Mouse (Mus musculus) C2C12 (cell line): ENCODE data around the gene Zfp941. TPM values are rescaled to one million over a fixed set of nuclear protein-coding genes. Genes with fewer than 3 reads are reported as not detected.
"Not testable (repeated sequence)": the region's sequence is repeated elsewhere in the genome, so short reads cannot be mapped to it uniquely, and the experiment has no call there.

Experiments
- H3K27me3 ChIP-seq: one replicate; pipeline ENCODE4 v1.6.1; 2011; ENCODE audit not compliant: control insufficient read depth, insufficient read depth, insufficient read length
- H3K36me3 ChIP-seq: one replicate; pipeline ENCODE4 v1.6.1; 2011; ENCODE audit not compliant: control insufficient read depth, insufficient read depth
- H3K4me3 ChIP-seq: one replicate; pipeline ENCODE4 v1.5.1; 2011; ENCODE audit warnings: mild to moderate bottlenecking, control low read depth; ENCODE audit not compliant: poor library complexity, insufficient read depth, severe bottlenecking
- H3K79me2 ChIP-seq: one replicate; pipeline ENCODE4 v1.6.1; 2011; ENCODE audit not compliant: control insufficient read depth, insufficient read depth
- H3K79me3 ChIP-seq: one replicate; pipeline ENCODE4 v1.6.1; 2011; ENCODE audit warnings: low read depth, control low read depth
- H3ac ChIP-seq: one replicate; pipeline ENCODE3; 2011; ENCODE audit warnings: low read depth; ENCODE audit not compliant: control insufficient read depth, insufficient read length
- CEBPB ChIP-seq: IDR thresholded peaks from one replicate; pipeline ENCODE4 v1.6.1; 2011; ENCODE audit warnings: low read depth, mild to moderate bottlenecking, control low read depth, moderate library complexity
- CTCF ChIP-seq: IDR thresholded peaks from one replicate; pipeline ENCODE4 v1.5.1; 2011; ENCODE audit not compliant: control insufficient read depth, insufficient read depth, insufficient read length
- FOSL1 ChIP-seq: IDR thresholded peaks from one replicate; pipeline ENCODE4 v1.8.0; 2011; ENCODE audit warnings: mild to moderate bottlenecking, low read length; ENCODE audit not compliant: poor library complexity, insufficient read depth, severe bottlenecking
- MAX ChIP-seq: IDR thresholded peaks from one replicate; pipeline ENCODE4 v1.6.1; 2011; ENCODE audit warnings: mild to moderate bottlenecking, control low read depth
- MYOD1 ChIP-seq: IDR thresholded peaks from one replicate; pipeline ENCODE4 v1.6.1; 2011; ENCODE audit warnings: low read depth; ENCODE audit not compliant: control insufficient read depth, insufficient read length
- MYOG ChIP-seq: IDR thresholded peaks from one replicate; pipeline ENCODE4 v1.6.1; 2011; ENCODE audit not compliant: control insufficient read depth, insufficient read length; ENCODE audit errors: extremely low read depth
- USF1 ChIP-seq: IDR thresholded peaks from one replicate; pipeline ENCODE4 v1.6.1; 2011; ENCODE audit warnings: low read depth, mild to moderate bottlenecking, control low read depth, moderate library complexity
- polyA plus RNA-seq: library from polyadenylated mRNA; unstranded; fragments of >200 nt; fragmentation: generic; extraction: Trizol; gene quantifications from one replicate; pipeline ENCODE4 v1.2.1, GENCODE M21; 2012; ENCODE audit warnings: missing spikeins

The Zfp941 gene
- polyA plus RNA-seq, 1 experiment, result 0.18 TPM

DNA sequence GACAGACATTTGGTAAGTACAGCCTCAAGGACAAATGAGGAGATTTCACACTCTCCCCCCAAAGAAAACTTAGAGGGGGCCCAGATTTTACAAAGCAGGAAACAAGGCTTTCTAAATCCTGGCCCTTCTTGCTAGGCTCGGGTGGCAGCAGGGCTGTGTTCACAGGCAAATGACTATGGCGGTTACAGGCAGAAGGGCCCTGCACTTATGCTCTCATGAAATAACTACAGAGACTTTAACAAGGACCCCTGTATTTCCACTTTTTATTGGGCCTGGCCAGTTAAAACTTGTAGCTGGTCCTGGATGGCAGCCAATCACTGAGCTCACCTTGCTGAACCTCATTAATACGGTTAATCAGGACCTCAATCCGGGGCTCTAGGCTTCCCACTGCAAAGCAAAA, 41.4 kb downstream of the Zfp941 start:
- H3K79me2 ChIP-seq, result no peaks in the 10 kb centered on the region
- TF ChIP-seq MAX (no peak), USF1 (no peak), CTCF (no peak), FOSL1 (no peak), MYOG (no peak), CEBPB (no peak), MYOD1 (no peak)
- H3K27me3 ChIP-seq, result peaks cover 4% of the 10 kb centered on the region
- no peak overlapping the region for H3K4me3 ChIP-seq
- H3K36me3 ChIP-seq, result no peaks in the 10 kb centered on the region
- H3ac ChIP-seq, result no peak overlapping the region
- no peaks in the 10 kb centered on the region for H3K79me3 ChIP-seq

DNA sequence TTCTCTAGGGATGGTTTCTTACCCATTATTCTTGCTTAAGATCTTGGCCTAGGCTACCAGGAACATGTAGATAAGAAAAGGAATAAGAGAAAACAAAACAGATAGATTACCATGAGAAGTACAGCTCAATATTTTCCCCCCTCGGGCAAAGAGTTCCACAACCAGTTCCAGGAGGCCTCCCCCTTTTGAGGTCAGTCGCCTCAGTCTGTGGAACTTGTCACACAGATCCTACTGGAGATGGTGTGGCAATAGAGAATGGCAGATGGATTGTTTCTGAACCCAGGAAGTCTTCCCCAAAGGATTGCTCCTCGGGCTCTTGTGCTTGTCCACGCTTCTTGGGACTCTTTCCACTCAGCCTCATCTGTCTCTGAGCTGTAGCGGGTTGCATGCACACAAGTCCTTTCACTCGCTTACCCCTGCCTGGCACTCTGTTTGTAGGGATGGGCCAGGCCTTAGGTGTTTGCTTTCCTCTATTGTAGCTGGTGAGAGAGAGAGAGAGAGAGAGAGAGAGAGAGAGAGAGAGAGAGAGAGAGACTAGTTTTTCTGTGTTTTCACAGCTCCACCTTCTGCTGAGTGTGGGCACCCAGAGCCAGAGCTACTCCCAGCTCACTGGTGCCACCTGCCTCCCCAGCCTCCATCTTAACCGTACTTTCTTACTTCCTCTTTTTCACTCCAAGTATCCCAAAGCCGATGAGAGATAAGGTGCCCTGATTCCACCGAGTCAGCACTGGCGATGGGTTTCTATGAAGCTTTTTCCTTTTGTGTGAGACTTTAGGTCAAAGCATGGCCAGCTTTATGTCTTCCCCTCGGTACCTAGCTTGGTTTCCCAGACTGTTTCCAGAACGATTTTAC, 55.9 kb downstream of the Zfp941 start:
- Histone ChIP-seq H3K79me2 (no peaks in the 10 kb centered on the region), H3K79me3 (no peaks in the 10 kb centered on the region), H3K27me3 (peaks cover 17% of the 10 kb centered on the region), H3K36me3 (no peaks in the 10 kb centered on the region), H3ac (no peak overlapping the region), H3K4me3 (no peak overlapping the region)
- no peak for TF ChIP-seq USF1

- H3K4me3 ChIP-seq, H3K79me2 ChIP-seq, H3ac ChIP-seq, H3K79me3 ChIP-seq, H3K36me3 ChIP-seq: not testable (repeated sequence)
- peaks cover 15% of the 10 kb centered on the region for H3K27me3 ChIP-seq
These were observed 56.6 kb downstream of the Zfp941 start for GRCm38 (mm10) chr7:140765391-140765790.

DNA sequence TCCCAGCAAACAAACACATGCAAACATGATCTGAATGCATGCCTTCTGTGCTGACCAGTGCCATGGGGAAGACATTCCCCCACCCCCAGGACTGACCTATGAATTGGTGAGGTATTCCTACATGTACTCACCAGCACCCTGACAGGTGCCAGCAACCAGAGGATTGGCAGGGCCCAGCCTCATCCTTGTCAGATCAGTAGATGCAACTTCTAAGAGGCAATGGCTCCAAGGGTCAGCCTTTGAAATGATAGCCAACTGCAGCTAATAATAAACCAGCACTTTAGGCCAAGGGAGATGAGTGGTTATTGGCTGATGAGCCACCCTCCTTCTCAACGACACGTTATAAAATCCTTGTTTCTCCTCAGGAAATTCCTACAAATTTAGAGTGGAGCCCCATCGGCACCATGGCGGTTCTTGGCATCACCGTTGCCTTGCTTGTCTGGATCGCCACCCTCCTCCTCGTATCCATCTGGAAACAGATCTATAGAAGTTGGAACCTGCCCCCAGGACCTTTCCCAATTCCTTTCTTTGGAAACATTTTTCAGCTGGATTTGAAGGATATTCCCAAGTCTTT, 58.4 kb downstream of the Zfp941 start, which contains the start of gene Cyp2e1:
Cyp2e1 (plus strand) TSS at position 293 of the 574 bp plus-strand sequence.
- Histone ChIP-seq H3K79me3 (no peaks in the 10 kb centered on the region), H3K4me3 (no peak within 1 kb of the TSS), H3K79me2 (no peaks in the 10 kb centered on the region), H3ac (no peak within 1 kb of the TSS), H3K27me3 (peaks cover 9% of the 10 kb centered on the region), H3K36me3 (no peaks in the 10 kb centered on the region)
- no peak for TF ChIP-seq MYOD1
- no peak for TF ChIP-seq MAX
- no peak for TF ChIP-seq CTCF
- no peak for TF ChIP-seq FOSL1
- TF ChIP-seq MYOG, result no peak
- TF ChIP-seq USF1, result no peak
- TF ChIP-seq CEBPB, result no peak

- peaks cover 9% of the 10 kb centered on the region for H3K27me3 ChIP-seq
- H3K4me3 ChIP-seq, result no peak overlapping the region
- TF ChIP-seq MYOD1 (no peak), FOSL1 (no peak), USF1 (no peak), CEBPB (no peak), MAX (no peak), CTCF (no peak), MYOG (no peak)
- no peaks in the 10 kb centered on the region for H3K36me3 ChIP-seq
- H3K79me2 ChIP-seq, result no peaks in the 10 kb centered on the region
- no peak overlapping the region for H3ac ChIP-seq
- H3K79me3 ChIP-seq, result no peaks in the 10 kb centered on the region
These were observed 61.3 kb downstream of the Zfp941 start for GRCm38 (mm10) chr7:140760647-140761046.

Other genes starting within 250 kb of the Zfp941 start
- gene Olfr46, start 220.9 kb downstream of the Zfp941 start, polyA plus RNA-seq, result not detected
- gene Olfr61, start 193.2 kb downstream of the Zfp941 start, polyA plus RNA-seq, result not detected
- gene Olfr53, start 175.7 kb downstream of the Zfp941 start, polyA plus RNA-seq, result not detected
- gene Olfr539, start 162.2 kb downstream of the Zfp941 start, polyA plus RNA-seq, result not detected
- gene Olfr45, start 140.2 kb downstream of the Zfp941 start, polyA plus RNA-seq, result not detected
- gene Olfr541, start 124.9 kb downstream of the Zfp941 start, polyA plus RNA-seq, result not detected
- not detected for gene Cyp2e1, start 58.4 kb downstream of the Zfp941 start, polyA plus RNA-seq
- not detected for gene Syce1, start 34.3 kb downstream of the Zfp941 start, polyA plus RNA-seq
- not detected for gene Urah, start 12.8 kb upstream of the Zfp941 start, polyA plus RNA-seq
- not detected for gene Scgb1c1, start 23.4 kb upstream of the Zfp941 start, polyA plus RNA-seq
- gene Odf3, start 25.6 kb upstream of the Zfp941 start, polyA plus RNA-seq, result 0.02 TPM
- gene Gm45785, start 34.2 kb upstream of the Zfp941 start, polyA plus RNA-seq, result not detected
- gene Ric8a, start 34.8 kb upstream of the Zfp941 start, polyA plus RNA-seq, result 59.3 TPM
- 19.9 TPM for gene Bet1l, start 35.4 kb upstream of the Zfp941 start, polyA plus RNA-seq
- gene Psmd13, start 59.8 kb upstream of the Zfp941 start, polyA plus RNA-seq, result 211 TPM
- 17.4 TPM for gene Sirt3, start 60.1 kb upstream of the Zfp941 start, polyA plus RNA-seq
- 0.81 TPM for gene Cox8b, start 78.3 kb upstream of the Zfp941 start, polyA plus RNA-seq
- gene Nlrp6, start 98.7 kb upstream of the Zfp941 start, polyA plus RNA-seq, result 0.01 TPM
- gene Pgghg, start 119.2 kb upstream of the Zfp941 start, polyA plus RNA-seq, result 12.2 TPM
- gene Ifitm5, start 128.1 kb upstream of the Zfp941 start, polyA plus RNA-seq, result 0.44 TPM
- not detected for gene Gm45717, start 133.8 kb upstream of the Zfp941 start, polyA plus RNA-seq
- 609 TPM for gene Ifitm2, start 133.8 kb upstream of the Zfp941 start, polyA plus RNA-seq
- 60.7 TPM for gene Ifitm1, start 145.0 kb upstream of the Zfp941 start, polyA plus RNA-seq
- 956 TPM for gene Ifitm3, start 188.6 kb upstream of the Zfp941 start, polyA plus RNA-seq
- gene Ifitm6, start 195.7 kb upstream of the Zfp941 start, polyA plus RNA-seq, result 1.3 TPM
- gene Gm17387, start 207.0 kb upstream of the Zfp941 start, polyA plus RNA-seq, result not detected
- gene B4galnt4, start 238.9 kb upstream of the Zfp941 start, polyA plus RNA-seq, result 4.0 TPM